Mouse (Mus musculus): ENCODE results near the gene Efcab6. TPM values are rescaled to one million over a fixed set of nuclear protein-coding genes. Genes with fewer than 3 reads are reported as not detected.

The Efcab6 gene
- total RNA-seq, 2 experiments from 2014 or later: not detected

GRCm38 (mm10) chr15:83897286-83897685, 167.9 kb downstream of the Efcab6 start:
- no peak for ATAC-seq (replicated peaks; ENCODE audit: low FRiP score, poor library complexity, severe bottlenecking)

- no peak for ATAC-seq (replicated peaks; ENCODE audit: low FRiP score, poor library complexity, severe bottlenecking)
These were observed 169.2 kb downstream of the Efcab6 start for GRCm38 (mm10) chr15:83896011-83896410.

- no peak for ATAC-seq (replicated peaks; ENCODE audit: low FRiP score, poor library complexity, severe bottlenecking)
These were observed 170.9 kb downstream of the Efcab6 start for GRCm38 (mm10) chr15:83894261-83894660.

GRCm38 (mm10) chr15:83892871-83893270, 172.3 kb downstream of the Efcab6 start:
- ATAC-seq (replicated peaks; ENCODE audit: low FRiP score, poor library complexity, severe bottlenecking): no peak

- no peak for ATAC-seq (replicated peaks; ENCODE audit: low FRiP score, poor library complexity, severe bottlenecking)
These were observed 180.9 kb downstream of the Efcab6 start for GRCm38 (mm10) chr15:83884291-83884690.

- no peak for ATAC-seq (replicated peaks; ENCODE audit: low FRiP score, poor library complexity, severe bottlenecking)
These were observed 181.4 kb downstream of the Efcab6 start for GRCm38 (mm10) chr15:83883821-83884220.

GRCm38 (mm10) chr15:83879845-83880244, 185.3 kb downstream of the Efcab6 start:
- no peak for ATAC-seq (replicated peaks; ENCODE audit: low FRiP score, poor library complexity, severe bottlenecking)

- ATAC-seq (replicated peaks; ENCODE audit: low FRiP score, poor library complexity, severe bottlenecking): no peak
These were observed 187.3 kb downstream of the Efcab6 start for GRCm38 (mm10) chr15:83877898-83878297.

GRCm38 (mm10) chr15:83877155-83877866, 187.9 kb downstream of the Efcab6 start:
- no peak for ATAC-seq (replicated peaks; ENCODE audit: low FRiP score, poor library complexity, severe bottlenecking)

GRCm38 (mm10) chr15:83870936-83871335, 194.2 kb downstream of the Efcab6 start:
- ATAC-seq (replicated peaks; ENCODE audit: low FRiP score, poor library complexity, severe bottlenecking): no peak

- no peak for ATAC-seq (replicated peaks; ENCODE audit: low FRiP score, poor library complexity, severe bottlenecking)
These were observed 199.6 kb downstream of the Efcab6 start for GRCm38 (mm10) chr15:83865626-83866025.

- no peak for ATAC-seq (replicated peaks; ENCODE audit: low FRiP score, poor library complexity, severe bottlenecking)
These were observed 208.1 kb downstream of the Efcab6 start for GRCm38 (mm10) chr15:83857129-83857528.

GRCm38 (mm10) chr15:83853400-83853811, 211.8 kb downstream of the Efcab6 start:
- no peak for ATAC-seq (replicated peaks; ENCODE audit: low FRiP score, poor library complexity, severe bottlenecking)

- ATAC-seq (replicated peaks; ENCODE audit: low FRiP score, poor library complexity, severe bottlenecking): no peak
These were observed 217.0 kb downstream of the Efcab6 start for GRCm38 (mm10) chr15:83848193-83848592.

- no peak for ATAC-seq (replicated peaks; ENCODE audit: low FRiP score, poor library complexity, severe bottlenecking)
These were observed 217.7 kb downstream of the Efcab6 start for GRCm38 (mm10) chr15:83847512-83847911.

- no peak for ATAC-seq (replicated peaks; ENCODE audit: low FRiP score, poor library complexity, severe bottlenecking)
These were observed 218.6 kb downstream of the Efcab6 start for GRCm38 (mm10) chr15:83846592-83846991.

GRCm38 (mm10) chr15:83845734-83846133, 219.4 kb downstream of the Efcab6 start:
- ATAC-seq (replicated peaks; ENCODE audit: low FRiP score, poor library complexity, severe bottlenecking): no peak

GRCm38 (mm10) chr15:83842915-83843789, 222.0 kb downstream of the Efcab6 start:
- ATAC-seq (replicated peaks; ENCODE audit: low FRiP score, poor library complexity, severe bottlenecking): no peak

- ATAC-seq (replicated peaks; ENCODE audit: low FRiP score, poor library complexity, severe bottlenecking): no peak
These were observed 222.8 kb downstream of the Efcab6 start for GRCm38 (mm10) chr15:83842419-83842818.

- ATAC-seq (replicated peaks; ENCODE audit: low FRiP score, poor library complexity, severe bottlenecking): no peak
These were observed 224.0 kb downstream of the Efcab6 start for GRCm38 (mm10) chr15:83840950-83841719.
